Mouse (Mus musculus): ENCODE measurements at regions not wholly inside any gene's neighbourhood (a gene's known extent, or its start where the extent isn't known, plus 50 kb on each side); places are given as distances from the start of the nearest gene placed in this dataset.
A peak's percentile ranks its signal among the peaks of the same experiment; 100 is the strongest.

- Histone ChIP-seq H3K27me3 (no peaks in the 10 kb centered on the region), H3K9ac (no peak overlapping the region), H3K36me3 (no peaks in the 10 kb centered on the region), H3K4me2 (replicated peaks) (no peak overlapping the region), H3K4me3 (no peak overlapping the region), H3K4me1 (no peaks in the 10 kb centered on the region), H3K27ac (no peak overlapping the region), H3K9me3 (no peaks in the 10 kb centered on the region)
- WGBS = 93% methylated on average over 3 of the region's 3 CpGs
- ATAC-seq (ENCODE audit: low FRiP score, low read depth) = no peak
These were observed 237.0 kb downstream of the Cps1 start for GRCm38 (mm10) chr1:67359824-67360223.

- H3K9me3 ChIP-seq = no peaks in the 10 kb centered on the region
- H3K4me1 ChIP-seq = no peaks in the 10 kb centered on the region
- no peak overlapping the region for H3K4me2 ChIP-seq (replicated peaks)
- ATAC-seq (ENCODE audit: low FRiP score, low read depth) = no peak
- H3K27ac ChIP-seq = no peak overlapping the region
- no peak overlapping the region for H3K4me3 ChIP-seq
- H3K9ac ChIP-seq = no peak overlapping the region
- H3K36me3 ChIP-seq = no peaks in the 10 kb centered on the region
- no peaks in the 10 kb centered on the region for H3K27me3 ChIP-seq
- WGBS = 25% methylated on average over 2 of the region's 2 CpGs
These were observed 243.2 kb downstream of the Cps1 start for GRCm38 (mm10) chr1:67366038-67366437.

DNA sequence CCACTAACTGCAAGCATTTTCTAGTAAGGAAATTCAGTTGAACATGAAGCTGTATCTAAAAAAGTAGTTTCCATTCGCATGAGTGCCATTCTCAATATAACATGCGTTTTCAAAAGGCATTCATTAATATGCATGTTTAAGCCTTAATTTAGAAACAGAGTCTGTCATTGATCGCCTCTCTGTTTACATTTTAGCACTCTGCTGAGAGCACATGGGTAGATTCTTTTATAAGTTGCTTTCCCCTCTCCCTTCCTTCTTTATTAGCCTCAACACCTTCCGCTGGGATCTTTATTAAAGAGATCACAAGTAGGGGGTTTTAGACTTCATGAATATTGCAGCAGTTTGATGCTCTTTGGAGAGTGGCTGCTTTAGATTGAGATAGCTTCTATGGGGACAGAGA is 243.7 kb downstream of the Cps1 start:
- Histone ChIP-seq H3K36me3 (no peaks in the 10 kb centered on the region), H3K27me3 (no peaks in the 10 kb centered on the region), H3K27ac (no peak overlapping the region), H3K9me3 (no peaks in the 10 kb centered on the region), H3K4me2 (replicated peaks) (no peak overlapping the region), H3K9ac (no peak overlapping the region), H3K4me3 (no peak overlapping the region), H3K4me1 (no peaks in the 10 kb centered on the region)
- WGBS = 67% methylated on average over 4 of the region's 4 CpGs
- no peak for ATAC-seq (ENCODE audit: low FRiP score, low read depth)

- Histone ChIP-seq H3K4me2 (replicated peaks) (no peak overlapping the region), H3K27ac (no peak overlapping the region), H3K9ac (no peak overlapping the region), H3K4me1 (no peaks in the 10 kb centered on the region), H3K36me3 (no peaks in the 10 kb centered on the region), H3K27me3 (no peaks in the 10 kb centered on the region), H3K4me3 (no peak overlapping the region), H3K9me3 (no peaks in the 10 kb centered on the region)
- 67% methylated on average over 1 of the region's 1 CpGs for WGBS
- ATAC-seq (ENCODE audit: low FRiP score, low read depth) = no peak
These were observed 259.5 kb downstream of the Cps1 start for GRCm38 (mm10) chr1:67382366-67382765.

DNA sequence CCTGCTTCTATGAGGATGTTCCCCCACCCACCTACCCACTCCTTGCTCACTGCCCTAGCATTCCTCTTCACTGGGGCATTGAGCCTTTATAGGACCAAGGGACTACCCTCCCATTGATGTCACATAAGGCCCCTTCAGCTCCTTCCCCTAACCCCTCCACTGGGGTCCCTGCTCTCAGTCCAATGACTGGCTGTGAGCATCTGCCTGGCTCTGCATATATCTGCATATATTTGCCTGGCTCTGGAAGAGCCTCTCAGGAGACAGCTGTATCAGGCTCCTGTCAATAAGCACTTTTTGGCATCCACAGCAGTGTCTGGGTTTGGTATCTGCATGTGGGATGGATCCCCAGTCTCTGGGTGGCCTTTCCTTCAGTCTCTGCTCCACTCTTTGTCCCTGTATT is 262.6 kb downstream of the Cps1 start:
- Histone ChIP-seq H3K4me2 (replicated peaks) (no peak overlapping the region), H3K4me1 (no peaks in the 10 kb centered on the region), H3K9me3 (no peaks in the 10 kb centered on the region), H3K36me3 (no peaks in the 10 kb centered on the region), H3K27me3 (no peaks in the 10 kb centered on the region), H3K4me3 (no peak overlapping the region), H3K9ac (no peak overlapping the region), H3K27ac (no peak overlapping the region)
- no peak for ATAC-seq (ENCODE audit: low FRiP score, low read depth)

DNA sequence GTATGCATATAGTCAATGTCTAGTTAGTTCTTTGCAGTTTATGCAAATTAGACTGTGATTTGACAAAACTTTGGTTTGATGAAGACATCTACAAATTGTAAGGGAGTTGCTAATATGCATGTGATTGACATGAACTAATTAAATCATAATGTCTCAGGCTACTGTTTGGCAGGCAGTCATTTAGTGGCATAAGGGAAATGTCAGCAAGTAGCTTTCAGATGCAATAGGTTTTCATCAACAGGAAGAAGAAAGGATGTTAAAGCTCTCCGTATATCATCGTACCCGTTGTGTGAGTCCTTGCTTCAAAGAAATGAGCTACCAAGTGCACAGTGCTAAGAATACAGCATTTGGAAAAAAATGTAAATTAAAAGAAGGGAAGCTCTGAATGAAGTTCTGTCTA is 264.1 kb downstream of the Cps1 start:
- Histone ChIP-seq H3K9me3 (no peaks in the 10 kb centered on the region), H3K27ac (no peak overlapping the region), H3K36me3 (no peaks in the 10 kb centered on the region), H3K27me3 (no peaks in the 10 kb centered on the region), H3K4me2 (replicated peaks) (no peak overlapping the region), H3K9ac (no peak overlapping the region), H3K4me3 (no peak overlapping the region), H3K4me1 (no peaks in the 10 kb centered on the region)
- ATAC-seq (ENCODE audit: low FRiP score, low read depth) = no peak
- WGBS = 90% methylated on average over 3 of the region's 3 CpGs

DNA sequence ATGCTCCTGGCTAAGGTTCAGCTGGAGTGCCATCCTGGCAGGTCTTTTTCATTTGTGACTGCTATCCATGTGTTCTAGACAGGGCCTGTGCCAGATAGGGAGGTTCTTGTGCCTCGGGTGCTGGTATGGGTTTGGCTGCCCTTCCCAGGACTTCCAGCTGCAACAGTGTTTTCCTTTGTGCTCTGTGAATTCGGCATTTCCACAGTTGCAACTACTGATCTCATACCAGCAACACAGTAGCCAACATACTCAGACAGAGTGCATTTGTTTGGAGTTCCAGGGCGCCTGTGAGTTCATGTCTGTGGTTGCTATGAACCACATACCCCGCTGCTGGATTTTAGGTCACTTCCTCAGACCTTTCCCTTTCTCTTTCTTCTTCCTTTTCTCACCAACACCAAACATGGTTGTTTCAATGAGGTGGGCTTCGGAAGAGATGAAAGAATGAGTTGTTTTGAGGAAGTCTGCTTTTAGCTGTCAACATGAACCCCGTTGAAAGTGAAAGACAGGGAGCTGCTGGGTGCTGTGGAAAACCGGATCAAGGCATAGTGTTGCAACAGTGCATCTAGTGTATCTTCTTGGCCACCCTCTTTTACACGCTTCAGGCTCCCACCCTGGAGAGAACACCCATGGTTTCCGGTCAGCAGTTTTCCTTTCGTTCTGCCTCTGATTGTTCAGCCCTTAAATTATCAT is 275.1 kb downstream of the Cps1 start:
- H3K36me3 ChIP-seq = no peaks in the 10 kb centered on the region
- H3K27ac ChIP-seq = no peak overlapping the region
- 69% methylated on average over 10 of the region's 10 CpGs for WGBS
- no peaks in the 10 kb centered on the region for H3K27me3 ChIP-seq
- ATAC-seq (ENCODE audit: low FRiP score, low read depth) = peak; percentile 44; the same call in 1 of the 2 replicates
- no peak overlapping the region for H3K9ac ChIP-seq
- H3K4me3 ChIP-seq = no peak overlapping the region
- no peaks in the 10 kb centered on the region for H3K4me1 ChIP-seq
- H3K4me2 ChIP-seq (replicated peaks) = no peak overlapping the region
- H3K9me3 ChIP-seq = no peaks in the 10 kb centered on the region

DNA sequence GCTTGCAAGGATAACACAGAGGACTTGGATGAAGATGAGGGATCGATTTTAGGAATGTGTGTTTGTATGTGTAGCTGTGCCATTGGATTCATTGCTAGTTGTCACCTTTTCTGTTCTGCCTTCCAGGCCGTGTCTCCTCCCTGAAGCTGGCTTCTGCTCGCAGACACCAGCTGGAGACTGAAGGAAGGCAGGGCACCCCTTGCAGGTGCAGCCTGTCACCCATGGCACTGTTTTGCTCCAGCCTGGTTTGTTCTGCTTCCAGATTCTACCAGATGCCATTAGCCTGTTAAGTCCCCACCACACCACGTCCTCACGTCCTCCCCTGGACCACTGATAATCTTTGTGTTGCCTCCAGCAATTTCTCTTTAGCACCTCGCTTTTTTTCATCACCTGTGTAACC is 286.7 kb downstream of the Cps1 start:
- 75% methylated on average over 6 of the region's 6 CpGs for WGBS
- ATAC-seq (ENCODE audit: low FRiP score, low read depth) = no peak
- no peak overlapping the region for H3K9ac ChIP-seq
- no peak overlapping the region for H3K4me2 ChIP-seq (replicated peaks)
- no peak overlapping the region for H3K27ac ChIP-seq
- H3K36me3 ChIP-seq = no peaks in the 10 kb centered on the region
- H3K4me1 ChIP-seq = no peaks in the 10 kb centered on the region
- no peaks in the 10 kb centered on the region for H3K9me3 ChIP-seq
- no peaks in the 10 kb centered on the region for H3K27me3 ChIP-seq
- no peak overlapping the region for H3K4me3 ChIP-seq

- Histone ChIP-seq H3K27ac (no peak overlapping the region), H3K4me2 (replicated peaks) (no peak overlapping the region), H3K4me3 (no peak overlapping the region), H3K36me3 (no peaks in the 10 kb centered on the region), H3K4me1 (no peaks in the 10 kb centered on the region), H3K9me3 (no peaks in the 10 kb centered on the region), H3K27me3 (no peaks in the 10 kb centered on the region), H3K9ac (no peak overlapping the region)
- 74% methylated on average over 1 of the region's 1 CpGs for WGBS
- no peak for ATAC-seq (ENCODE audit: low FRiP score, low read depth)
These were observed 294.4 kb downstream of the Cps1 start for GRCm38 (mm10) chr1:67417196-67417595.

GRCm38 (mm10) chr1:67428398-67428797 is 305.6 kb downstream of the Cps1 start:
- no peaks in the 10 kb centered on the region for H3K9me3 ChIP-seq
- WGBS = 50% methylated on average over 3 of the region's 3 CpGs
- no peak overlapping the region for H3K9ac ChIP-seq
- no peaks in the 10 kb centered on the region for H3K27me3 ChIP-seq
- no peaks in the 10 kb centered on the region for H3K36me3 ChIP-seq
- H3K4me3 ChIP-seq = no peak overlapping the region
- no peak overlapping the region for H3K4me2 ChIP-seq (replicated peaks)
- no peaks in the 10 kb centered on the region for H3K4me1 ChIP-seq
- no peak overlapping the region for H3K27ac ChIP-seq
- no peak for ATAC-seq (ENCODE audit: low FRiP score, low read depth)

DNA sequence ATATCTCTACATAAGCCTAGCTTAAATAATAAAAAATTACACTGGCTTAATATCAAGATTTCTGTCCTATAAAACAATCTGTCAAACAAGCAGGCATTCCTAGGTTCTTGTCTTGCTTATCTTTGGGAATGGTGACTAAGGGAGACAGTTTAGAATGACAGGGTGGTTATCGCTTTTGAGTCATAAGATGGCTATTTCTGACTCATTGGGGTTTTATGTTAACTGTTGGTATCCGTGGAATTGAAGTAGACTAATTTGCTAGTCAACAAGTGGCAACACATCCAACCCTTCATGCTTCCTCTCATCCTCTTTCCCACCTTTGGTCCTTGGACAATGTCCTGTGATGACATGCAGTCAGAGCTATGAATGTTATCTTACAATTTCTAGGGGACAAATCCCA is 328.0 kb downstream of the Cps1 start:
- H3K9ac ChIP-seq = no peak overlapping the region

DNA sequence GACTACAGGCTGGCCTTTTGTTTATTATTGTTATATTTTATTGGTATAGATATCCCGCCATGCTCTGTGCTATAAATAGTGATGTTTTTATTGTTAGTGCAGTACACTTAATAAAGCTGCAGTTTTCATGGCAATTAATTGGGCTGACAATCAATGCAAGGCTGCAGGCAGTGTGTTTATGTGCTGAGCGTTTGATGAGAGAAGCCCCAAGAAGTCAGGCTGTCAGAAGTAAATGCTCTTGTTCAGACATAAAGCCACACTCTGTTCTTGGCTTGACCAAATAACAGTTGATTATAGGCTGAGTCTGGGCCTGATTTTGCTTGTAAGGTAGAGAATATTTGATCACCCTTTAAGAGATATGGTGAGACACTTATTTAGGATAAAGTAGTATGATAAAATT is 341.4 kb downstream of the Cps1 start:
- 0 out of 2 replicates have a peak, but pooled peaks cover 5% of the 10 kb centered on the region for H3K4me1 ChIP-seq
- H3K4me2 ChIP-seq (replicated peaks) = no peak overlapping the region
- H3K4me3 ChIP-seq = no peak overlapping the region
- WGBS = 25% methylated on average over 2 of the region's 2 CpGs
- no peak overlapping the region for H3K9ac ChIP-seq
- H3K9me3 ChIP-seq = no peaks in the 10 kb centered on the region
- H3K27ac ChIP-seq = no peak overlapping the region
- H3K36me3 ChIP-seq = no peaks in the 10 kb centered on the region
- H3K27me3 ChIP-seq = no peaks in the 10 kb centered on the region
- ATAC-seq (ENCODE audit: low FRiP score, low read depth) = no peak

More for the DNA sequence above, 328.0 kb downstream of the Cps1 start:
- Histone ChIP-seq H3K27me3 (no peaks in the 10 kb centered on the region), H3K9me3 (no peaks in the 10 kb centered on the region), H3K4me3 (no peak overlapping the region), H3K27ac (no peak overlapping the region), H3K4me2 (replicated peaks) (no peak overlapping the region), H3K4me1 (no peaks in the 10 kb centered on the region), H3K36me3 (no peaks in the 10 kb centered on the region)
- 87% methylated on average over 2 of the region's 2 CpGs for WGBS
- no peak for ATAC-seq (ENCODE audit: low FRiP score, low read depth)

DNA sequence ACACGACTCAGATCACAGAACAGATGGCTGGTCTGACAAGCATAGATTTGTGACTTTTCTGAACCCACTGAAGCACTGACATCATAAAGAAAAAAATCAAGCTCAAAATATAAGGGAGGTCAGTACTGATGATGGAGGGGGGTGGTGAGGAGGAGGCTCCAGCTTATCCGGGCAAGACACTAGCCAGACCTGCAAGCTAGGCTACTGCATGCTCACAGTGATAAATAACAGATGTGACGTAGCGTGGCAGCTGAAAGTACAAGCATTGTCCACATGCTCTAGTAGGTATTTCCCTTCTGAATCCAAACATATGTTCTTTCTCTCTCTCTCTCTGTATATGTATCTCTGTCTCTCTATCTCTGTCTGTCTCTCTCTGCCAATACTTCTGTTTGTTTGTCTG is 342.7 kb downstream of the Cps1 start:
- Histone ChIP-seq H3K27ac (no peak overlapping the region), H3K27me3 (no peaks in the 10 kb centered on the region), H3K36me3 (no peaks in the 10 kb centered on the region), H3K4me3 (no peak overlapping the region), H3K4me1 (0 out of 2 replicates have a peak, but pooled peaks cover 5% of the 10 kb centered on the region), H3K9ac (no peak overlapping the region), H3K4me2 (replicated peaks) (no peak overlapping the region), H3K9me3 (no peaks in the 10 kb centered on the region)
- WGBS = 32% methylated on average over 4 of the region's 4 CpGs
- no peak for ATAC-seq (ENCODE audit: low FRiP score, low read depth)

Measured in limb, embryonic 13.5 days (tissue).